Mouse (Mus musculus) common myeloid progenitor, adult 5-6 weeks (primary cell): ENCODE measurements around the gene Unc79. TPM values are rescaled to one million over a fixed set of nuclear protein-coding genes. Genes with fewer than 3 reads are reported as not detected.
A peak's percentile ranks its signal among the peaks of the same experiment; 100 is the strongest.

Experiments used
- ATAC-seq: replicated peaks from 2 replicates; pipeline ENCODE4 v1.8.0; 2016; ENCODE audit warnings: low read depth, mild to moderate bottlenecking, moderate TSS enrichment, inconsistent platforms; ENCODE audit not compliant: poor library complexity, severe bottlenecking
- total RNA-seq: library from RNA; stranded (forward); fragments of 200-1000, 187-1606 nt; gene quantifications from 2 replicates; pipeline ENCODE4 v1.2.3, GENCODE M21; 2017

The Unc79 gene
- total RNA-seq: 0.09 TPM in 1 of 2 replicates, not detected in the other

- ATAC-seq: peak; percentile 88
Observed at GRCm38 (mm10) chr12:102948778-102949394, at the start of gene Unc79. Gene Unc79, plus strand, starts transcription at chr12:102948859.

DNA sequence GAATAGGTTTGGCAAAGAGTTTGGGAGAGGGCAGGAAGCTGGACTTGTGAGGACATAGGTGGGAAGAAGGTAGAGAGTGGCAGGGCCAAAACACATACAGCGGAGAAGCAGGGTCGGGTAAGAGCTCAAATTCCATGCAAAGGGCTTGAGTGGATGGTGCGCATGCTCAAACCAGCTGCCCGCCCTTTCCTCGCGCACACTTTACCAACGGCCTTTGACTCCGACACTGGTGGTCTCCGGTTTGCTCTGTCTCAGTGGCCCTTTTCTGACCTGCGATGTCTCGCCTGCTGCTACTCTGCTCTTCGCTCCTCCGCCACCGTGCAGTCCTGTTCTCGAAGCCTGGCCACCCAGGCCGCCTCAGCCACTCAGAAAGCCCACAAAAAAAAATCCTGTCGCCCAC, 49.6 kb upstream of the Unc79 start, which contains the start of gene Cox8c:
Cox8c (plus strand) TSS at position 226 of the 400 bp plus-strand sequence.
- no peak for ATAC-seq

- no peak for ATAC-seq
Observed at GRCm38 (mm10) chr12:102908191-102908590, 40.5 kb upstream of the Unc79 start.

GRCm38 (mm10) chr12:102916073-102916472, 32.6 kb upstream of the Unc79 start:
- ATAC-seq: no peak

DNA sequence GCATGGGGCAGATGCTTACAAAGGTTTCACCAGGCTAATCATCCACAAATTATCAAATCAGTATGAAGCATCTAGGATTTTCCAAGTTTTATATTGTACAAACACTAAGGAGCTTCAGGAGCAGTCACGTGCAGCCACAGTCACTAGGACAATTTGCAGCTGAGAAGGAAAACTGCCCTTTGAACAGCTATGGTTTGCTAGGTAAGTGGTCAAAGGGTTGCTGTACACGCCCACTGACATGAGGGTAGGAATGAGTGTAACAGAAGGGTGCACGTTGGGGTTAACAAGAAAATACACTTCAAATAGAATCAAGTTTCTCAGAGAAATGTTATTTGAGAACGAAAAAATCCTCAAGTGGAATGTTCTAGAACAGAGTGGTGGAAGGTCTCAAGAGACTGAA, 18.9 kb upstream of the Unc79 start:
- ATAC-seq: no peak

GRCm38 (mm10) chr12:102930335-102930734, 18.3 kb upstream of the Unc79 start:
- no peak for ATAC-seq

GRCm38 (mm10) chr12:102930789-102931188, 17.9 kb upstream of the Unc79 start:
- no peak for ATAC-seq

GRCm38 (mm10) chr12:102935892-102936291, 12.8 kb upstream of the Unc79 start:
- ATAC-seq: no peak

- no peak for ATAC-seq
Observed at GRCm38 (mm10) chr12:102945571-102945970, 3.1 kb upstream of the Unc79 start.

DNA sequence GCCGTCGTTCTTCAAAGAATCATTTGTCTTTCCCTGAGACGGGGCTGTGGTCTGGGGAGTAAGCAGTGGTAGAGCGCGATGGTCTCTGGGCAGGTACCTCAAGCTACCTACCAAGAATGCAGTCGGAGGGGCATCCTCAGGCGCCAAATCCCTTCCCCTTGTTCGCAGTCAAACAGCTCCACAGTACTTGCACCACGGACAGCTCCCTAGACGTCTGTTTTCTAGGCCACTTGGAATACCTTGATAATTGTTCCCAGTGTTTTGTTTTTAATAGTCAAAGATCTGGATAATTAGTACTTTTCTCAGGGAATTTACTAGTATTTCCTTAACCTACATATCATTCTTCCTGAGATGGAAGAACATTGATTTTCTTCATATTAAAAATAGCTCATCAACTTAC, 833 bp upstream of the Unc79 start:
- no peak for ATAC-seq

DNA sequence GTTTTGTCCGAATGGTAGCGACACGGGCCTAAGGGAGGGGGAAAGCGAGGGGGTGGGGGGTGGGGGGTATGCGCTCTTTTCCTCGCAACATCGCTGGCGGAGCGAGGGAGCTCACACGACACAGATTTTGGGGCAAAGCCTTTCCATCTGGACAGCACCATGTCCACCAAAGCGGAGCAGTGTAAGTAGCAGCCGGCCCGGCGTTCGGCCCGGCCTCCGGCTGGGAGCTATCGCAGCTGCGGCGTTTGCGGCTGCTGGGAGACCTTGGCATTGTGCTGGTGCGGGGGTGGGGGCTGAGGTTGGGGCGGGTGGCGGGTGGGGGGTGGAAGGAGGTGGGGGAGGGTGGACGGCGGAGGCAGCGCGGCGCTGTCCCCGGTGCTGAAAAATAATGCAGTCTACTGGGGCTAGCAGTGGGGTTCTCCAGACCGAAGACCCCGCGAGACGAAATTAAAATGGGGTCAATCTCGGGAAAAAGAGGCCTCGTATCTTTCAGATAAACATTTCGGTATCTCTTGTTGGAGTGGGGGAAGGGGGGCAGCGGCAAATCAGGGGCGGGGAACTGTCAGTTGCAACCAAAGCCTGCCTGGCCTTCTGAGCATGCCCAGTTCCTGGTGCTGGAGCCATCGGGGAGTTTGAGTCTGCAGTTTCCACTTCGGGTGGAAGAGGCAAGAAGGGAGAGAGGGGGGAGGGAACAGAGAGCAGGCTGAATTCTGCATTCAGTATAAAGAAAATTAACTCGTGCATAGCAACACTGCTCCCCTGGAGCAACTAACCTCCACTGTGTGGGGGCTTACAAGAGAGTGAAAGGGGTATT, 943 bp downstream of the Unc79 start:
- ATAC-seq: peak; percentile 64

DNA sequence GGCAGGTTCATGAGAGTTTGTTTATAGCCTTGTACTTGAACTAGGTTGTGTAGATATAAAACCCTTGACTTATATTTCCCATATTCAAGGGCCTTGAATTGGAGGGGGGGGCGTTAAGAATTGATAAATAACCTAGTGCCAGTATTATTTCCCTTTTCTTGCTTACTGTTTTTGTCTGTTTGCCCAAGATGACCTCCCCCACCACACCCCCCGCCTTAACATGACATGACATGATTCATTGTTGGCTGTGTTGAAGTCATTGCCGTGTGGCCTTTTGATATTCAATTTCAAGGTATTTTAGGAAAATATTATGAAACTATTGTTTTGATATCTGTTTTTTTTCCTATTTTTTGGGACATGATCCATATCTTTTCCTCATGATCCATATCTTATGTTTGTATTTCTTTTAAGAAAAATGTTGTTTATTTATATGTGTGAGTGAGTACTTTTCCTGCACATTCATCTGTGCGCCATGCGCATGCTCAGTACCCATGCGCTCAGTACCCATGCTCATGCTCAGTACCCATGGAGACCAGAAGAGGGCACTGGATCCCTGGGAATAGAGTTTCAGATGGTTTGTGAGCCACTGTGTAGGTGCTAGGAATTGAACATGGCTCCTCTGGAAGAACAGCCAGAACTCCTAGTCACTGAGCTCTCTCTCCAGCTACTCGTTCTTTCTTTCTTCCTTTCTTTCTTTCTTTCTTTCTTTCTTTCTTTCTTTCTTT, 11.6 kb downstream of the Unc79 start:
- ATAC-seq: no peak

DNA sequence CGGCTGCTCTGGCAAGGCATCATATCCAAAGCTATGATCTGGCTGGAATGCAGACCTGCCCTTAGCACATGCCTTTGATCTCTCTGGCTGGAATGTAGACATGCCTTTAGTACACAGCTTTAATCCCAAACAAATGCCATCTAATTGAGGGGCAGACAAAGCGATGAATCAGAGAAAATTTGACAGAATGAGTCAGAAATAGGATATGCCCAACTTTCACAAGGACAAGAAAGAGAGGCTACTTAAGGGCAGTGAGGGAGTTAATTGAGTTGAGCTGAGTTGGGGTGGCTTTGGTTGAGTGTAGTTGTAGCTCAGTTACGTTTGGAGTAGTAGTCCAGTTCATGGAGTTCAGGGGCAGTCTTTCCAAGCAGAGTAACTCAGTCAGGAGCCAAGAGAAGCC, 12.4 kb downstream of the Unc79 start:
- no peak for ATAC-seq

DNA sequence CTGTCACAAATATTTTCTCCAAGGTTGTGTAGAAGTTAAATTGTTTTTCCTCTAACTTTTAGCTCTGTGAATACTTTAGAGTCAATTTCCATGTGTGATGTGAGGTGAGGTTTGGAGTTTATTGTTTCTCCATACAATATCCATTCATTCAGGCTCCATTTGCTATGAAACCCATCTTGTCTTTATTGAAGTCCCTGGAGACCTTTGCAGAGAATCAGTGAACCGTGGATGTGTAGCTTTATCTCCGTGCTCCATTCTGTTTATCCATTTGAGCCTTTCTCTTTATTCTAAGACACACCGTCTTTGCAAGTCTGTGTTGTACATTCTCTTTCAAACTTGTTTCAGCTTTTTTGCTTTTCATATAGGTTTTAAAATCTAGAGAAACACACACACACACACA, 15.8 kb downstream of the Unc79 start:
- no peak for ATAC-seq

- no peak for ATAC-seq
Observed at GRCm38 (mm10) chr12:102980584-102980983, 31.9 kb downstream of the Unc79 start.

DNA sequence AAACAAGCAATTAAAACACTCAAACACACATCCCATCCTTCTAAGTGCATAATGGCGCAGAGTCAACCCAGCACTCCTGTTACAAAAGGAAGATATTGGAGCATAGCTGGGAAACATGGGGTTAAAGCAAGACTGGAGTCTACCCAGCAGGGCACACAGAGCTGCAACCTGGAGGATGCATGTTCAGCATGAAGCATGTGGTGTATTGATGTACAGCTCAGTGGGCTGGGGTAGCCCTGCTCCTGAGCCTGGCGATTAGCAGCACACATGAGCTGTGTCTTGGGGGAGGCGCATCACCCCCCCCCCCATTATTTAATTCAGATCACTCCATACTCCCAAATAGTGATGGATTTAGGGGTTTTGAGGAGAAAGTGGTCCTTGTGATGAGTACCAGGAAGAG, 32.9 kb downstream of the Unc79 start:
- ATAC-seq: no peak

DNA sequence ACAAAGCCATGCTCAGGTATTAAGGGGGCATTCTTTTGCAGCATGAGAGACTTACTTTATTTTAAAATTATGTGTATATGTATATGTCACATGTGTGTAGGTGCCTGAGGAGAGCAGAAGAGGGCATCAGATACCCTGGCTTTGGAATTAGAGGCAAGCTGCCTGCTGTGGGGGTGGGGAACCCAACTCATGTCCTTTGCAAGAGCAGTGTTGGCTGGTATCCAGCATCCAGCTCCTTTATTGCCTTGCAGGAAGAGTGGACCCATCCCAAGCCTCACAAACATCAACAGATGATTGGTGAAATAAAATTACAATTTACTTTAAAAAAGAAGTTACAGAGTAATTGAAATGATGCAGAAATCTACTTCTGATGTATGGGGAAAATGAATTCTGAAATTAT, 36.7 kb downstream of the Unc79 start:
- no peak for ATAC-seq

DNA sequence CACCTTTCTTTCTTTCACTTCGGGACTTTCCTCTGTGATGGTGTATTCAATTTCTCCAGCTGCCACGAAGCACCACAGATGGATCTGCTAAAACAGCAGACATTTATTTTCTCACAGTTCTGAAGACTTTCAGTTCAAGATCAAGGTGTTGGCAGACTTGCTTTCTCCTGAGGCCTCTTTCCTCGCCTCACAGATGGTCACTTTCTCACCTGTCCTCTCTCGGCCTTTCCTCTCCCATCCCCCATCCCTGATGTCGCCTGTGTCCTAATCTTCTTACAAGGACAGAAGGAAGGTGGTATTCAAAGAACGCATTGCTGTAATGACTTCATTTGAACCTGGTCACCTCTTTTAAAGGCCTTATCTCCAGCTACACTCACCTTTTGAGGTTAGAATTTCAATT, 39.1 kb downstream of the Unc79 start:
- no peak for ATAC-seq

- no peak for ATAC-seq
Observed at GRCm38 (mm10) chr12:103008491-103008890, 59.8 kb downstream of the Unc79 start.

DNA sequence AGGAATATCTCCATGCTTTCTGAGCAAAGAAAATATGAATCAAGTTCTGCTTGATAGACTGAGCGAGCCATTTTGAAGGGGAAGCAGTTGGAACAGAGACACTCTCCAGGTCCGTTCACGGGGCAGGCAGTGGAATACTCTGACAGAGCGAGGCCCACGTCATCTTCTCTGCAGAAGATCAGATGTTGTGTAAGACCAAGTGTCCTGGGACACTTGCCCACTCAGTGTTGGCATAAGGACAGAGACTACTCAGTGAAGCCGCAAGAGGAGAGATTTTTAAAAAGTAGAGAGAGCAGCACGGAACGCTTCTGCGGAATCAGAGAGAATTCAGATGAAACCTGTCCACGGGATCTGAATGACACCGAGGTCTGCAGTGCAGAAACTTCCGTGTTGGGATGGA, 69.5 kb downstream of the Unc79 start:
- no peak for ATAC-seq

DNA sequence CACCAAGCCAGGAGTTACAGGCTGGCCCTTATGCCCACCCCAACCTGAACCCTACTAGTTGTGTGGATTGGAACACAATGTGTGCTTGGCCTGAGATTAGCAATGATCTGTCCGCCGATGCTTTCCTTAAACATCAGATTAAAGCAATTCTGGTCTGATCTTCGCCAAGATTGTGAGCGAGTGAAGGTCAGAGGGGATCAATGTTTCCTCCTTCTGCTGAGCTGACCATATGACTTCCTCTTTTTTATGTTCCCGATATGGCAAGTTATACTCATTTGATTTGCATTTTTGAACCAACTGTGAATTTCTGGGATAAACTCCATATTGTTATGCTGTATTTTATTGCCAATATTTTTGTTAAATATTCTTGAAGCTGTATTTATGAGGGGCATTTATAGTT, 88.0 kb downstream of the Unc79 start:
- ATAC-seq: peak; percentile 51
